Mouse (Mus musculus) adipocyte (in vitro differentiated cells): ENCODE measurements around the gene Spib.

Experiments
- DNase-seq: peaks from one replicate; pipeline ENCODE4 v3.0.0-alpha.2; 2016; ENCODE audit warnings: low spot score

Gene Spib

GRCm38 (mm10) chr7:44531946-44532732 lies at the start of gene Spib:
Spib (minus strand) TSS chr7:44532071.
- no peak for DNase-seq

- no peak for DNase-seq
Observed at GRCm38 (mm10) chr7:44581637-44582036, 49.8 kb upstream of the Spib start.

- no peak for DNase-seq
Observed at GRCm38 (mm10) chr7:44576333-44576844, 44.5 kb upstream of the Spib start.

GRCm38 (mm10) chr7:44572956-44573484 lies 41.1 kb upstream of the Spib start:
- DNase-seq: no peak

- no peak for DNase-seq
Observed at GRCm38 (mm10) chr7:44572213-44572701, 40.4 kb upstream of the Spib start, which contains the start of gene Napsa. Napsa (plus strand) TSS chr7:44572380.

GRCm38 (mm10) chr7:44571811-44572210 lies 39.9 kb upstream of the Spib start:
- DNase-seq: no peak

- no peak for DNase-seq
Observed at GRCm38 (mm10) chr7:44570989-44571388, 39.1 kb upstream of the Spib start.

- DNase-seq: no peak
Observed at GRCm38 (mm10) chr7:44568803-44569202, 36.9 kb upstream of the Spib start.

GRCm38 (mm10) chr7:44565414-44565813 lies 33.5 kb upstream of the Spib start:
- no peak for DNase-seq

- DNase-seq: no peak
Observed at GRCm38 (mm10) chr7:44564486-44564885, 32.6 kb upstream of the Spib start.

- no peak for DNase-seq
Observed at GRCm38 (mm10) chr7:44563284-44563683, 31.4 kb upstream of the Spib start.

- peak; percentile 71 for DNase-seq
Observed at GRCm38 (mm10) chr7:44560435-44561400, 28.8 kb upstream of the Spib start.

GRCm38 (mm10) chr7:44557629-44558028 lies 25.8 kb upstream of the Spib start:
- DNase-seq: peak; percentile 47

GRCm38 (mm10) chr7:44553826-44554225 lies 22.0 kb upstream of the Spib start, which contains the start of gene Nr1h2:
Nr1h2 (minus strand) TSS chr7:44553951.
- DNase-seq: peak; percentile 94

GRCm38 (mm10) chr7:44553196-44553764 lies 21.4 kb upstream of the Spib start:
- DNase-seq: peak; percentile 78

GRCm38 (mm10) chr7:44552141-44552908 lies 20.5 kb upstream of the Spib start:
- no peak for DNase-seq

GRCm38 (mm10) chr7:44551731-44552130 lies 19.9 kb upstream of the Spib start:
- no peak for DNase-seq

GRCm38 (mm10) chr7:44551301-44551700 lies 19.4 kb upstream of the Spib start:
- no peak for DNase-seq

GRCm38 (mm10) chr7:44550409-44550678 lies 18.5 kb upstream of the Spib start:
- DNase-seq: no peak

- no peak for DNase-seq
Observed at GRCm38 (mm10) chr7:44549621-44550408, 17.9 kb upstream of the Spib start.
